Mouse (Mus musculus): ENCODE measurements around the gene Upk3a.

Upk3a gene

DNA sequence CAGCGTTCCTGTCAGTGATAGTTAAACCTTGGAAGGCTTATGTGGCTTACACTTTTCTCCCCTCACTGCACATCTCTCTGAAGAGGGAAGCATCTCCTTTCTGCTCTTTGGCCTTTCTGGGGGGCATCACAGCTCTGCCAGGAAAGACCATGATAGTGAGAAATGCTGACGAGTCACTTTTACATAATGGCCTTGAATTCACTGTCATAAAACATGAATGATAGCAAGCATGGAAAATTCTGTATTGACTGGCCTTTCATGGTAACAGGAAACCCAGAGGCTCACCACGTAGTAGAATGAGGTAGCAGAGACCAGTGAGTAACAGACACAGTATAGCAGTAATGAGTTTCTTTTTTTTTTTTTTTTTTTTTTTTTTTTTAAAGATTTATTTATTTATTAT, 37.2 kb downstream of the Upk3a start:
- DNase-seq = no peak

DNA sequence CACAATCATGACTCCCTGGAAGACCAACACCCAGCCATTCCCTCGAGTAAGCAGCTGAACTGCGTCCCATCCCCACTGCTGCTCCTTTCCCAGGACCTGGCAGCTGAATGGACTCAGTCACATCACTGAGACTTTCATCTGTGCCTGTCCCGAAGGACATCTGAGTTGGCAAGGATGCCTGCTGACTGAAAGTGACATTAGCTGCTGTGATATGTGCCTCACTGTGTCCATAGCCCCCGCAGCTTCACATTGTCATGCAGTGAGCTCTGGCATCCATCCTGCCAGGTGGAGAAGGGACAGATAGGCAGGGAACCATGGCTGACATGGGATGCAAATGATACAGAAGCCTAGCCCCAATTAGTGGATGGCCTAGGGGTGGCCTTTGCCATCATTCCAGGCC, 38.2 kb downstream of the Upk3a start:
- no peak for DNase-seq

DNA sequence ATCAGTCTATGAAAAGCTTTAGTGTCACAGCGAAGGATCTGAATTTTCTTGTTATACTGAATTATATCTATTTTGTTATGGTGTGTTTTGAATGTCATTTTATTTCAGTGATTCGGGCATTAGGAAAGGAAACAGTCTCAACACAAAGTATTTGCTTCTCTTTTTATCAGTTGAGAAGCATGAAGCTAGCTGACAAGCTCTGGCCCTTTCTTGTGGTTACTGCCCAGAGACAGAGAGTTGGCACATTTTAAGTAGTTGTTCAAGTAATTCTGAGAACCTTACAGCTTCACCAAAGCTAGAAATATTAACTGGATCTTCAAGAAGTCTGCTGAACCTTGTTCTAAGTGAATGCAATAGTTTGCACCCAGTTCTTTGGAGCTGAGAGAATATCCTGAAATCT, 46.5 kb downstream of the Upk3a start:
- DNase-seq = no peak

DNA sequence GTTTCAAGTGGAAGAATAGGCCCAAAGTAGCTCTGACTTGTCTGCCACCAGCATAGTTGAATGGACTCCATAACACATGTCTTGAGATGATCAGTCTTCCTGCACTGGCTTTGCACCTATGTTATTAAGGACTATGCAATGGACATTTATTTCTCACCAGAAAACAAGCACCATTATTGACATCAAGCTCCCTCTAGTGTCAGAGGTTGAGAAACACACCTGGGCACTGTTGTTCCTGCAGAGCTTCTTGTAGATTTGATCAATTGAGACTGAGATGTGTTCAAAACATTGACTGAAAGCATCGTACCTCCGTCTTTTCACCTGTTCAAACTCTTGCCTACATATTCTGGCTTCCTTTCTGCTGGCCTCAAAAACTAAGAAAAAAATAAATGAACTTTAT, 53.6 kb downstream of the Upk3a start:
- DNase-seq = no peak

Data from right cerebral cortex, postnatal 14 days (tissue).